Mouse (Mus musculus) right cerebral cortex, adult 2 months (tissue): ENCODE measurements around the gene 1110008P14Rik.
A peak's percentile ranks its signal among the peaks of the same experiment; 100 is the strongest.
"Not testable (repeated sequence)": the region's sequence is repeated elsewhere in the genome, so short reads cannot be mapped to it uniquely, and the experiment has no call there.

Experiments
- DNase-seq, 2 experiments: peaks; one replicate each; pipeline ENCODE4 v3.0.0; 2021 to 2022; ENCODE audit warnings: low spot score in 2 of 2

1110008P14Rik gene

GRCm38 (mm10) chr2:32363376-32364106 is 18.2 kb downstream of the 1110008P14Rik start:
- DNase-seq, result no peak

GRCm38 (mm10) chr2:32362817-32363340 is 18.9 kb downstream of the 1110008P14Rik start:
- peak; percentile 87 to 91 for DNase-seq

DNA sequence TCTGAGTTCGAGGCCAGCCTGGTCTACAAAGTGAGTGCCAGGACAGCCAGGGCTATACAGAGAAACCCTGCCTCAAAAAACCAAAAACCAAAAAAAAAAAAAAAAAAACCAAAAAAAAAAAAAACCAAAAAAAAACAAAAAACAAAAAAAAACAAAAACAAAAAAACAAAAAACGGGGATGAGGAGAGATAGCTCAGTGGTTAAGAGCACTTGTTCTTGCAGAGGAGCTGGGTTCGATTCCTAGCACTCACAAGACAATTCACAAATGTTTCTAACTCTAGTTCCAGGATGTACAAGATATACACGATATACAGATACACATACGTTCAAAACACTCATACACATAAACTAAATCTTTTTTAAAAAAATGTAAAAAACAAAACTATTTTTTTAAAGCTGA is 19.5 kb downstream of the 1110008P14Rik start:
- not testable (repeated sequence) for DNase-seq

GRCm38 (mm10) chr2:32361437-32361836 is 20.3 kb downstream of the 1110008P14Rik start:
- DNase-seq, result peak; percentile 73 to 86

DNA sequence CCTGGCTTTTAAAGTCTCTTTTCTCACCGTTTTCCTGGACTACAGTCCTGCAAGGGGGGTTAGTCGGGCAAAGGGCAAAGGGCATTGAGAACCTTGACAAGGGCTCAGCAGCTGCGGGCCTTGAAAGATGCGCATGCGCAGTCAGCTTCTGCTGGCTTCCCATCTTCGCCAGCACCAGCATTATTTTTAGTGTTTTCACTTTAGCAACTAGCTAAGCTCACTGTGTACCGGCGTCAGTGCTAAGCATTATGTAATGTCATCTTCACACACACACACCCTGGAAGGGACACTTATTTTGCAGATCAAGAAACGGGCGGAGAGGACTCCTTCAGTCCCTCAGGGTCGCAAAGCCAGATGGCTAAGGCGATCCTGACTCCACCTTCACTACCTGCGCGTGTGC is 21.0 kb downstream of the 1110008P14Rik start:
- DNase-seq, result peak; percentile 80 to 85

DNA sequence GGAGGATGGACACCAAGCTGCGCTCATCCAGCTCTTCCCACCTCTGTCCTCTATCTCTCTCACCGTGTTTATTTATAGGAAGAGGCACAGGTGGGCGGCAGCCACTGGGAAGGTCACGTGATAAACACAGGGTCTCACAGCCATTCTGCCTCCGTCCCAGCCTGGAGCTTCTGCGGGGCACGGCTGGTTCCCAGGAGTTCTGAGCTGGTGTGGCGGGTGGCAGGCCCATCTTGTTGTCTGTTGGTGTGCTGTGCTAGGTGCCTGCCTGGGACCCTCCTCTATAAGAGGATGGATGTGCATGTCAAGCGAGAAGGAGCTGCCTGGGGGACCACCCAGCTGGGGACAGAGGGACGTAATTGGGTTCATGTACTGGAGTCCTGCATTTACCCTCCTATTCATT is 23.4 kb downstream of the 1110008P14Rik start:
- DNase-seq, result no peak

DNA sequence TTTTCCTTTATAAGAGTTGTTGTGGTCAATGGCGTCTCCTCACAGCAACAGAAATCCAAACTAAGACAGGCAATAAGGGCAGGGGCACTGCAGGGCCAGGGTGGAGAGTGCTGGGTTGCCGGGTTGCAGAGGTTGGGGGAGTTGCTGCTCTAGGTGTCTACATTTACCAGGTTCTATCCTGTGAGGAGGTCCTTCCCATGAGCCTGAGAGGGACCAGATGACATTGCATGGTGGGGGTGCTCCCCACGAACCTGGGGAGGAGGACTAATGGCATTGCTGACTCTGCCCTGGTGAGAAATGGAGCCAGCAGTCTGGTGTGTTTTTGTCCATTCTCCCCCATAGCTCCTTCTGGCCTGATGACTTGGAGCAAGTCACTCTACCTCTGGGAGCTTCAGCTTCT is 24.0 kb downstream of the 1110008P14Rik start:
- DNase-seq, result no peak

- no peak for DNase-seq
Observed at GRCm38 (mm10) chr2:32356216-32356615, 25.5 kb downstream of the 1110008P14Rik start.

GRCm38 (mm10) chr2:32354336-32354895 is 27.3 kb downstream of the 1110008P14Rik start:
- DNase-seq, result no peak

- DNase-seq, result no peak
Observed at GRCm38 (mm10) chr2:32353836-32354235, 27.9 kb downstream of the 1110008P14Rik start.

DNA sequence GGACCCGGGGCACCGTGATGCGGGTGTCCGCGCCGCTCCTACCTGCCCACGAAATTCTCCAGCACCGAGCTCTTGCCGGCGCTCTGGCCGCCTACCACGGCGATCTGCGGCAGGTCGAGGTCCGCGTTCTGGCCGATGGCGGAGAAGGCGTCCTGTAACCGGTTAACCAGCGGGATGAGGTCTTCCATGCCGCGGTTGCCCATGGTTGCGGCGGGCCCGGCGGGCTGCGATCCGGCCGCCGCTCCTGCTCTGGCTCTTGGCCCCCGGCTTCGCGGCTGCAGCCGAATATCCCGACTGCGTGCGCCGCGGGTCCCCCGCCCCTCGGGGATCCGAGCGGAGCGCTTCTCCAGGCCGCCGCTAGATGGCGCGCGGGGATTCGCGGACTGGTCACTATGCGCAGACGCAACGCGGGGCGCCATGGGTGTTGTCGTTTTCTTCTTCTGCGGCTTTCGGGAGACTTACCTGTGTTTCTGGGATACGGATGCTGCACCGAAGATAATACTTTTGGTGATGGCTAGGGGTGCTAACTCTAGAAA is 28.7 kb downstream of the 1110008P14Rik start, which contains the start of gene Dnm1:
Dnm1 (minus strand) TSS at position 332 of the 536 bp plus-strand sequence.
- DNase-seq, result peak; percentile 96

GRCm38 (mm10) chr2:32352151-32353006 is 29.4 kb downstream of the 1110008P14Rik start, which contains the start of gene Ciz1:
Gene Ciz1 (plus strand): TSS chr2:32352327.
- DNase-seq, result peak; percentile 53 to 59

DNA sequence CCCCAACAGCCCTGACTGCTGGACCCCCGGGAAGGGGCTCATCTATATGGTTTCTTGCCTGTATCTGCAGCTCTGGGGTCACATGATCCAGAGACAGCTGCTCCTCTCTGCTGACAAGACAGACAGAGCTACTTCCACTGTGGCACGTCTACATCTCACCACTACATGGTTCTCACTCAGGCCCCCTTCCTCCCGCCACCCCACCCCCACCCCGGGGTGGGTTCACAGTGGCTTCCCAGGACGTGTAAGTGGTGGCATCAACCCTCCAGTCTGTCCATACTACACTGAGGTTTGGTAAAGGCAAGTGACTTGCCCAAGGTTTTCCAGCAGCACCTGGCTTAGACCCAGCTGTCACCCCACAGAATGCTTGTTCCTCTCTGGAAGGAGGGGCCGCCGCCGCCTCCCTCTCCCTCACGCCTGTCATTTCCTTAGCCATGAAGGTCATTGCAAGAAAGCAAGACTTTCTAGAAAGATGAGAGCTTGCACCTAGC is 30.2 kb downstream of the 1110008P14Rik start:
- DNase-seq, result peak; percentile 60 to 63

- DNase-seq, result peak in 1 of 2 experiments; percentile 26
Observed at GRCm38 (mm10) chr2:32350471-32351051, 31.2 kb downstream of the 1110008P14Rik start.

DNA sequence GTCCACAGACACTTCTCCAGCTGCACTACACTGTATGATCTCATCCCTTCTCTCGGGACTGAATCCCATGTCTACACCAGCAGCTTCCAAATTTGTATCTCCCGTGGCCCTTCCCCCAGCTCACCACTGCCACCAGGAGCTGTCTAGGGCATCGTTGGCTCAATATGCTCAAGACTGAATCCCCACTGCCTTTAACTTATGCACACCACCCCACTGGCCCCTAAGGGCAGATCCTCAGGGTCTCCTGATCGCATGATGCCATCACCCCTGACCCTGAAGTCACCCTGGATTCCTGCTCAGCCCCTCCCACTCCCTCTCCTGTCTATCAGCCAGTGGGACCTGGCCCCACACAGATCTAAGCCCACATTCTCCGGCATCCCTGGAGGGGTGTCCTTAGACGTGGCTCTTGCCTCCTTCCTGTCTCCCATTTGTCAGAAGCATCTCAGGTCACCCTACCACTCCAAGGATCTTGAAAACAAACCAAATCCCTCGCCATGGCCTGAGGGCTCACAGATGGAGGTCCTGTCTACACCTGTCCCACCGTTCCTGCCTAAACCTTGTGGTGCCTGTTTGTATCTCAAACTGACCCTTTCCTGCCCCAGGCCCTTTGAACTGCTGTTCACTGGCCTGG is 32.0 kb downstream of the 1110008P14Rik start:
- peak; percentile 63 to 72 for DNase-seq

DNA sequence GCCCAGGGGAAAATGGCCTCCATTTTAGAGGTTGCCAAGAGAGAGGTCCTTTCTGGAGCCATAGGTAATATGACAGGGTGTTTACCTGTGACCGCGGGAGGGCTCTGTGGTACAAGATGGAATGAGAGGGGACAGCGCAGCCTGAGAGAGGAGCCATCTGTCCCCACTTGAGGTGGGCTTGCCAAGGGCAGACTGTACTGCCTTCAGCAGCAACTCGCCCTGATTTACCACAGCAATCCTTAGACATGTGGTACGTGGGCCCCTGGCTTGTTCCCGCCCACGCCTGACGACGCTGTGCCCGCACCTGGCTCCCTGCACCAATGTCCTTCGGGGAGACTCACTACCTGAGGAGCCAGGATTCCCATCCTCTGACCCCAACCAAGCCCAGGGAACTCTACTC is 33.4 kb downstream of the 1110008P14Rik start:
- peak; percentile 75 to 76 for DNase-seq

DNA sequence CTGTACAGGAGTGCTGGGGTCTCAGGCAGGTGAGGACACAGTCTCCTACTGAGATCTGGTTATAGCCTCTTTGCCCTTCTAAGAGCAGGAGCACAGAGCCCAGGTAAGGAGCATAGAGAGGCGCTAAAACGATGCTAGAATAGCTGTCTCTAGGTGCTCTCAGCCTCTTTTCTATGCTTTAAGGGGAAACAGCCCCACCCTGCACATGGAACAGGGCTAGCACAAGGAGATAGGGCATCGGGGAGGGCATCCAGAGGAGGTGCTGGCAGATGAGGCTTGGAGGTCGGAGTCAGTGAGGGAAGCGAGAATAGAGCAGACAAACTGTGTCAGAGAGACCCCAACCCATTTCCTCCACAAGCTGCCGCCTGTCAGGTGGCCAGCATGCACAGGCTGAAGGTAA is 34.7 kb downstream of the 1110008P14Rik start:
- no peak for DNase-seq

DNA sequence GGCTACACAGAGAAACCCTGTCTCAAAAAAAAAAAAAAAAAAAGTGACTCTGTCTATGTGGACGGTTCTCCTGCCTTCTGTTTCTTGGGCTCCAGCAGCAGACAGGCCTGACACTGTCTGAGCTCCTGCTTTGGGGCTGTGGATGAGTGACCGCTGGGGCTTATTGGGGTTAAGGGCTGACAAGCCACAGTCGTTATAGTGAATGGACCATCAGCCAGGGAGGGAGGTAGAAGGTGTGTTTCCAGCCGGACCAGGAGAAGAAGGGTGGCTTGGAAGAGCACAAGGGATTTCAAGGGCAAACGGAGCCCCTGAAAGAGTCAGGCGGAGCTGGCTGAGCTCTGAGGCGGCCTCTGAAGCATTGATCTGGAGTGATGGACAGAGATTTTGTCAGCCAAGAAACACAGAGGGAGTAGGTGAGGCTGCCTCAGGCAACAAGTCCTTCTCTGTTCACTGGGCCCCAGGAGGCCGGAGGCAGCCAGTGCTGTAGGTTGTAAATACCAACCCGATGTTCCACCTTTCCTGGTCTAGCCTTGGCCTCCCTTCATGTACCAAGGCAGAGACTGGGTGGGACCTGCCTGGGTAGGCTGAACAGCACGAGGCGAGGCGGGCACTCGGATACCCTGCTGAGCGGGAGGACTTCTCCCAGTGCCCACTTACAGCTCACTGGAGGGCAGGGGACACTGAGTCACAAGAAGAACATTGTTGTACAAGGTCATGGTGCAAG is 37.0 kb downstream of the 1110008P14Rik start:
- DNase-seq, result no peak

- DNase-seq, result peak; percentile 69 to 70
Observed at GRCm38 (mm10) chr2:32344056-32344455, 37.7 kb downstream of the 1110008P14Rik start.

DNA sequence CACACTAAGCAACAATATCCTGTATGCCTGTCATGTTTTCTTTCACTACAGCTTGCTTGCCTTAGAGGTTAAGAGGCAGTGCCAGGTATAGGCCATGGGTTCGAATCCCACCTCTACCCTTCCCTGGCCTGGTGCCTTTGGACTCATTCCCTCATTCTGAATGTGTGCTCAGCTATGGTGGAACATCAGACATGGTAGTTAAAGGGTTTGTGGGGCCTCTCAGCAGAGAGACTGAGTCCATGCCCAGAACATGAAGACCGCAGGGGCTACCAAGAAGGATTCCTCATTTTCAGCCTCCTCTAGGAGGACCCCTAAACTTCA is 38.4 kb downstream of the 1110008P14Rik start:
- peak in 1 of 2 experiments; percentile 38 for DNase-seq
